Mouse (Mus musculus) heart, embryonic 13.5 days (tissue): ENCODE measurements at regions not wholly inside any gene's neighbourhood (a gene's known extent, or its start where the extent isn't known, plus 50 kb on each side); places are given as distances from the start of the nearest gene placed in this dataset.

ENCODE experiments used
- ATAC-seq: fragments of 200-750 bp; cut with Nextera tagmentation; 2 replicates; pipeline ENCODE4 v1.8.0; 2017; ENCODE audit warnings: moderate TSS enrichment; ENCODE audit not compliant: insufficient number of reproducible peaks, low FRiP score, low TSS enrichment; ENCODE audit errors: extremely low read depth
- H3K27ac ChIP-seq: fragments of 300-500 bp; sonication (generic); replicated peaks from 2 replicates; pipeline ENCODE4 v1.5.1; 2015; ENCODE audit warnings: moderate library complexity, mild to moderate bottlenecking, inconsistent platforms
- H3K27me3 ChIP-seq: fragments of 300-500 bp; sonication (generic); replicated peaks from 2 replicates; pipeline ENCODE4 v1.6.1; 2015; ENCODE audit warnings: mild to moderate bottlenecking, inconsistent platforms
- H3K36me3 ChIP-seq: fragments of 300-500 bp; sonication (generic); 2 replicates; pipeline ENCODE4 v1.6.1; 2015; ENCODE audit warnings: mild to moderate bottlenecking, inconsistent platforms
- H3K4me1 ChIP-seq: fragments of 300-500 bp; sonication (generic); 2 replicates; pipeline ENCODE4 v1.6.1; 2015; ENCODE audit warnings: inconsistent platforms
- H3K4me2 ChIP-seq: fragments of 300-500 bp; sonication (generic); 2 replicates; pipeline ENCODE4 v1.6.1; 2015; ENCODE audit warnings: inconsistent platforms, mild to moderate bottlenecking, moderate library complexity
- H3K4me3 ChIP-seq: fragments of 300-500 bp; sonication (generic); 2 replicates; pipeline ENCODE4 v1.5.1; 2015; ENCODE audit warnings: moderate library complexity, mild to moderate bottlenecking, inconsistent platforms
- H3K9ac ChIP-seq: fragments of 300-500 bp; sonication (generic); 2 replicates; pipeline ENCODE4 v1.6.1; 2015; ENCODE audit warnings: inconsistent platforms, mild to moderate bottlenecking, moderate library complexity
- H3K9me3 ChIP-seq: fragments of 300-500 bp; sonication (generic); 2 replicates; pipeline ENCODE4 v1.6.1; 2016; ENCODE audit warnings: inconsistent platforms
- WGBS: fragments of 180-500 bp; shearing (Covaris S2); methylation state at CpG from one replicate; pipeline ENCODE4 v1.1.7; 2015; ENCODE audit warnings: mixed read lengths; 5-methylcytosine and 5-hydroxymethylcytosine counted together

DNA sequence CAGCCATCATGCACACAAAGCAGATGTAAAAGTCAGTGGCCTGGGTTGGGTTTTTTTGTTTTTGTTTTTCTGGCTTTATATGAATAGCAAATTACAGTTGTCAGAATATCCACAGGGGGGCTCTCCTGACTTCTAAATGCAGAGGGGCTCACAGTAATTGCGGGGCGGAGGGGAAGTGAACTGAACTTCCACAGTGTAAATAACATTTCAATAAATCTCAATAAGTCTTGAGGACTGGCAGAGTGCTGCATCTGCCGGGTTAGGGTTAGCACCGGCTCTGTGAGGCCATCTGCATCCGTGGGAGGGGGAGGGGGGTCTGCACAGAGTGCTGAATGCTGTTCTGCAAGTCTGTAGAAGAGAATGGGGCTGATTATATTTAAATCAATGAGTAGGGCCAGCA, 50.3 kb upstream of the Arl4c start:
- peaks cover 13% of the 10 kb centered on the region; the same call in 1 of the 2 replicates for H3K27me3 ChIP-seq
- 12% methylated on average over 5 of the region's 5 CpGs for WGBS
- peaks cover 5% of the 10 kb centered on the region for H3K4me1 ChIP-seq
- no peaks in the 10 kb centered on the region for H3K36me3 ChIP-seq
- H3K4me2 ChIP-seq = no peak overlapping the region
- no peak for ATAC-seq
- H3K27ac ChIP-seq = no peak overlapping the region
- no peak overlapping the region for H3K9ac ChIP-seq
- H3K4me3 ChIP-seq = no peak overlapping the region
- no peaks in the 10 kb centered on the region for H3K9me3 ChIP-seq

DNA sequence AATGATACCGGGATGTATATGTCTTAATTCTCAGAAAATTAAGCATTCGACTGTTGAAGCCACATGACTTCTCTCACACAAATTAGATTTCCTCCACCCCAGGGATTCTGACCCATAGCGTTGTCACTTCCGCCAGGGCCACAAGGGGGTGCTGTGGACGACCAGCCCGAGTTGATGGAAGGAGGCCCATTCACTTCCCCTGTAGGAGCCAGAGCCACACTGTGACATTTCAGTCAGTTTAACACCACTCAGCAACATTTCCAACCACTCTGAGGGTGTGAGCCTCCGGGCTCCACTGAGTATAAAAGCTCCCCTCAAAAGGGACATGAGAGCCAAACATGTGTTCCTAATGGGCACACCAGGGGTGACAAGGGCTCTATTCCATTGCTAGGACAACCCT, 54.6 kb upstream of the Arl4c start:
- Histone ChIP-seq H3K9me3 (no peaks in the 10 kb centered on the region), H3K36me3 (no peaks in the 10 kb centered on the region), H3K27ac (no peak overlapping the region), H3K4me3 (no peak overlapping the region), H3K4me2 (no peak overlapping the region), H3K9ac (no peak overlapping the region), H3K27me3 (peaks cover 15% of the 10 kb centered on the region; the same call in 1 of the 2 replicates), H3K4me1 (peaks cover 25% of the 10 kb centered on the region)
- 73% methylated on average over 7 of the region's 7 CpGs for WGBS
- ATAC-seq = no peak

DNA sequence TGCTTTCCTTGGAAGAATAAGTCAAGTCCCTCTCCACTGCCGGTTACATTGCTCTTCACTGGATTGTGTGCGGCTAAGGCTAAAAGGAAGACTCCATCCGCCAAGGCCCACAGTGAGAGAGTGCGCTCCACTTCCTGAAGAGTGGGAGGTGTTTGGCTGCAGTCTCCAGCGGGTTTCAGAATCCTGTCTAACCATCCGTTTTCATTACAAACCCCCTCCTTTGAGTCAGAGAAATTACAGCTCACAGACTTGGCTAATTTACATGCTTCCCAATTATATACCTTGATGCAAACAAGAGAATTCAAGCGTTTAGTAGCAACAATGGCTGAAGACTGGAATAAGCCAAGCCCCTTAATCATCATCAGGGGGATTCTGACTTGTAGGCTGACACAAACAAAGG, 55.1 kb upstream of the Arl4c start:
- Histone ChIP-seq H3K4me3 (no peak overlapping the region), H3K27ac (no peak overlapping the region), H3K36me3 (no peaks in the 10 kb centered on the region), H3K9me3 (no peaks in the 10 kb centered on the region), H3K9ac (no peak overlapping the region), H3K27me3 (peaks cover 15% of the 10 kb centered on the region; the same call in 1 of the 2 replicates), H3K4me2 (no peak overlapping the region), H3K4me1 (peaks cover 25% of the 10 kb centered on the region)
- ATAC-seq = no peak
- WGBS = 64% methylated on average over 7 of the region's 7 CpGs

DNA sequence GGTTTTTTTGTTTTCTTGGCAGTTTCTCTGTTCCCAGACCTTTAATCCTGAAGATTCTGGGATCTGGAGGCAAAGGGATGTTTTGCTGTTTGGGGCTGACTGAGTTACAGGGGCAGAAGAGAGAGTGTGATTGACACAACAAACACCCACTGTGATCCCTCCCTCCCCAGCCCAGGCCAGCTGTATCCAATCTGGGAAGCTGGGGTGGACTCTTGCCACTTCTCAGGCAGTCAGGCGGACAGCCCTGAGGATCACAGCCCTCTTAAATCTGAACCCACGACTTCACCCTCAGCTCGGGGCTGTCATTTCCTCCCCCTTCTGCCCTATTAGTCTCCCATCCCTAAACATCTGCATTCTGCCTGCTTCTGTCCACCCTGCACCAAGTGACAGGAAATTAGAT, 55.7 kb upstream of the Arl4c start:
- H3K4me2 ChIP-seq = no peak overlapping the region
- H3K9ac ChIP-seq = no peak overlapping the region
- no peak for ATAC-seq
- WGBS = 17% methylated on average over 3 of the region's 3 CpGs
- H3K4me3 ChIP-seq = no peak overlapping the region
- no peaks in the 10 kb centered on the region for H3K9me3 ChIP-seq
- H3K27me3 ChIP-seq = peaks cover 15% of the 10 kb centered on the region; the same call in 1 of the 2 replicates
- H3K4me1 ChIP-seq = peaks cover 25% of the 10 kb centered on the region
- no peaks in the 10 kb centered on the region for H3K36me3 ChIP-seq
- H3K27ac ChIP-seq = peak overlapping the region; percentile 8; the same call in 1 of the 2 replicates

DNA sequence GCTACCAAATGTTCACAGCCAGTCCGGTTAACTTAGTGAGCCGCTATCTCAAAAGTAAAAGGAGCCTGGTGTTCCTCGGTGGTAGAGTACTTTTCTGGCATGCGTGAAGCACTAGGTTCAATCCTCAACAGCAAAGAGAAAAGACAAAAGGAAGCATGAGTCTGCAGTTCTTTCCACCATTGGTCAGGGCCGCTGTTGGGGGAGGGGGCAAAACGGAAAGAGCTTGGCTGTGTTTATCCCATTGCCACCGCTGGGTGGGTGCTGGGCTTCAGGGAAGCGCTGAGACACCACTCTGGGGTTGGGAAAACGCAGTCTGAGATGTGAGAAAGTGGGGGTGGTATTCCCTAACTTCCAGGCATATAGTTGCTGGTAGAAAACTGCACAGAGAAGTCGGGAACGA, 58.6 kb upstream of the Arl4c start:
- Histone ChIP-seq H3K9me3 (no peaks in the 10 kb centered on the region), H3K4me2 (no peak overlapping the region), H3K4me3 (no peak overlapping the region), H3K36me3 (no peaks in the 10 kb centered on the region), H3K27me3 (0 out of 2 replicates have a peak, but pooled peaks cover 4% of the 10 kb centered on the region), H3K9ac (no peak overlapping the region), H3K27ac (no peak overlapping the region), H3K4me1 (peaks cover 25% of the 10 kb centered on the region)
- WGBS = 49% methylated on average over 11 of the region's 11 CpGs
- ATAC-seq = no peak

DNA sequence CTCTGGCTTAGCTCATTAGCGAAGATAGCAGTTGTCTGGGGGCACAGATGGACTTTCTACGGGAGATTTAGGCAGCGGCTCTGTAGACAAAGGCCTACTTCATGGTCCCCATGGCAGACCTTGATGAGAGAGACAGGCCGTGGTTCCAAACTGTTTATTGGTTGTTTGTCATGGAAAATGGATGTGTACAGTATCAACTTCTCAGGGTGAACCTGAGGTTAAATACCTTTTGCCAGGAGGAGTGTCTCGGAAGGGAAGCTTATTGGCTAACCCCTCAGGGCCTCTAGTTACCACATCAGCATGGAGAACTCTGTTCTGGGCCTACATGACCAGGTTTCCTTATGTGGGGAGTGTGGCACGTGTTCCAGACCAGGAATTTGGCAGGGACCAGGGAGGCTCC, 59.1 kb upstream of the Arl4c start:
- no peak overlapping the region for H3K27ac ChIP-seq
- H3K4me3 ChIP-seq = no peak overlapping the region
- no peaks in the 10 kb centered on the region for H3K36me3 ChIP-seq
- H3K9ac ChIP-seq = no peak overlapping the region
- 0 out of 2 replicates have a peak, but pooled peaks cover 4% of the 10 kb centered on the region for H3K27me3 ChIP-seq
- no peak for ATAC-seq
- peaks cover 25% of the 10 kb centered on the region for H3K4me1 ChIP-seq
- no peak overlapping the region for H3K4me2 ChIP-seq
- no peaks in the 10 kb centered on the region for H3K9me3 ChIP-seq
- WGBS = 74% methylated on average over 6 of the region's 6 CpGs

DNA sequence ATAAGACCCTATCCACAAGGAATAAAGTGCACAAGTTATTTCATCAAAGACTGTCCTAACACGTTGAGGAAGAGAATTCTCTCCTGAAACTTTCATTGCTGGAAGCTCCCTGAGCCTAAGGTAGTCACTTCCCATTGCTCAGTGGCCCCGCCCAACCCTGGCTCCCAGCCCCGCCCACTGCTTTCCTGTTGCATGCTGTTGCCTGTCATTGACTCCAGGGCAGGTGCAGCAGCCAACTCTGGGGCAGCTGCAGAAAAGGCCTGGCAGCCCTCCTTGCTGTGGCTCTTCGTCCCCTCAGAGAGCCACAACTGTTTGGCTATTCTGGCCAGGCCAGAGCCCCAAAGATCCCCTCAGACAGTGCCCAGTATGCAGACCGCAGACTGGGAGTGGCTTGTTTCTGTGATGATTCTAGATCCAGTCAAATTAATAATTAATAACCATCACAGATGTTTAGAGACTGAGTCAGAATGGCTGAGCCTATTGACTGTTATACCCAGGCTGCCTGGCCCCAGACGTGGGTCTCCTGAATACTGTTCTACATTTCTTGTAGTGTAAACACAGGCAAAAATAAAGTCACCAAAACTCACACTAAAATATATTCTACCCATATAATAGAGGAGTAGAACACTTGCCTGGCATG, 61.8 kb upstream of the Arl4c start:
- no peaks in the 10 kb centered on the region for H3K9me3 ChIP-seq
- H3K27ac ChIP-seq = no peak overlapping the region
- H3K4me1 ChIP-seq = peaks cover 5% of the 10 kb centered on the region
- no peak overlapping the region for H3K9ac ChIP-seq
- no peaks in the 10 kb centered on the region for H3K36me3 ChIP-seq
- no peak for ATAC-seq
- 0 out of 2 replicates have a peak, but pooled peaks cover 4% of the 10 kb centered on the region for H3K27me3 ChIP-seq
- no peak overlapping the region for H3K4me2 ChIP-seq
- H3K4me3 ChIP-seq = no peak overlapping the region
- WGBS = 61% methylated on average over 6 of the region's 6 CpGs

DNA sequence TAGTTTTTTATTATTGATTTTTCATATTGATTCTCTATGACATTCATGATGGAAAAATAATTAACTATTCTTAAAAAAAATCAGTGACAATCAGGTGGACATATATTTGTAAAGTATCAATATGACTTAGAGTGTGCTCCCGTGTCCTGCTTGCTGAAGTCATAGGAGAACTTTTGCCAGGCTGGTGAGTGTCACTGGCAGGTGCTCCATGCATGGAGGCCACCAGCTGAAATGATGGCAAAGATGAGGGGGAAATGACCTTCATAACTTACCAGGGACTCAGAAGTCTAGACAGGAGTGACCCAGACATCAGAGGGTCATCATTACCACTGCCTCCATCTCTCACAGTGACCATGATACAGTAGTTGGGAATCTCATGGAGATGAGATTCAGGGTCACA, 62.5 kb upstream of the Arl4c start:
- Histone ChIP-seq H3K9me3 (no peaks in the 10 kb centered on the region), H3K9ac (no peak overlapping the region), H3K4me1 (no peaks in the 10 kb centered on the region), H3K36me3 (no peaks in the 10 kb centered on the region), H3K4me2 (no peak overlapping the region), H3K27me3 (0 out of 2 replicates have a peak, but pooled peaks cover 4% of the 10 kb centered on the region), H3K27ac (no peak overlapping the region), H3K4me3 (no peak overlapping the region)
- ATAC-seq = no peak
- 84% methylated on average over 1 of the region's 1 CpGs for WGBS

DNA sequence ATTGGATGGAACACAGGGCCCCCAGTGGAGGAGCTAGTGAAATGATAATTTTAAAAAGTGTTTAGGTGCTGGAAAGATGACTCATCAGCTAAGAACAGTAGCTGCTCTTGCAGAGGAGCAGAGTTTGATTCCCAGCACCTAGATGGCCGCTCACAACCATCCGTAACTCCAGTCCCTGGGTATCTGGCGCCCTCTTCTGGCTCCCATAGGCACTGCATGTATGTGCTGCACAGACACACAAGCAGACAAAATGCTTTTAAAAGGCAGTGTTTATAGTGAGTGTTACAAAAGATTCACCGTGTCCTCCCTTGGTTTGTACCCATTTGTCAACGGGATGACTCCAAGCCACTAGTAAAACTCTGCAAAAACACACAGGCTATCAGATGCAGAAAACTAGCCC, 75.0 kb upstream of the Arl4c start:
- Histone ChIP-seq H3K9me3 (no peaks in the 10 kb centered on the region), H3K36me3 (no peaks in the 10 kb centered on the region), H3K4me1 (no peaks in the 10 kb centered on the region), H3K9ac (no peak overlapping the region), H3K4me2 (no peak overlapping the region), H3K27ac (no peak overlapping the region), H3K4me3 (no peak overlapping the region), H3K27me3 (no peaks in the 10 kb centered on the region)
- WGBS = 83% methylated on average over 5 of the region's 5 CpGs
- ATAC-seq = no peak

DNA sequence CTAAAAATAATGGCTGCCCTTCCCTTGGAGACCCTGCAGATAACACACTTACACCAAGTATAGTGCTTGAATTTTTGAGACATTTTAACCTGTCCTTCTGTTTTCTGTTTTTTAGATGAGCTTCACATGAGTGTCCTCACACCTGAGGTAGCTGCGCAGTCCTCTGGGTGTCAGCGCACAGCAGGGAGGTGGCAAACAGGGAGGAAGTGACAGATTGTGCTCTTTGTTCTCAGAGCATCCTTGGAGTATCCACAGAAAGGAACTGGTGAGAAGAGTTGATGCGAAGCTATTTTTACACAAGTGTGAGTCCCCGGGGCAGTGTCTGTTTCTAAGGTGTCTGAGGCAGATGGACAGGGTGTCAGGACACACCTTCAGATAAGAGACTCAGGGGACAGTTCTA, 78.2 kb upstream of the Arl4c start:
- Histone ChIP-seq H3K27ac (no peak overlapping the region), H3K4me2 (no peak overlapping the region), H3K9ac (no peak overlapping the region), H3K27me3 (no peaks in the 10 kb centered on the region), H3K4me1 (peaks cover 4% of the 10 kb centered on the region), H3K9me3 (no peaks in the 10 kb centered on the region), H3K4me3 (no peak overlapping the region), H3K36me3 (no peaks in the 10 kb centered on the region)
- no peak for ATAC-seq
- 52% methylated on average over 4 of the region's 4 CpGs for WGBS

DNA sequence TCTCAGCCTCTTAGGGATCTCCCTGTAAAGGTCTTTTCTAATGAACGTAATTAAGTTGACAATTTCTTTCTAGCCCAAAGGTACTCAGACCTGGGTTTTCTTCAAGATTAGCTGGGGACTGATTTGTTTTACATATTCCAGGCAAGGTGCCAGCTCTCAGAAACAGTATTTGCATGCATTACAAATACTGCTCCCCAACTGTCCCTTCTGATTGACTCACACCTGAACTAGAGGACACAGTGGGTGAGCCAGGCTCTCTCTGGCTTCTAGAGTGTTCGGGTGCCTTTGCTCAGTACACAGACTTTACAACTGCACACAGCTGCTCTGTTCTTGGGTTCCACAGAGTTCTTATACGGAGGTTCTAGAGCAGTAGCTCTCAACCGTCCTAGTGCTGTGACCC, 81.1 kb upstream of the Arl4c start:
- H3K36me3 ChIP-seq = no peaks in the 10 kb centered on the region
- H3K4me2 ChIP-seq = no peak overlapping the region
- peaks cover 4% of the 10 kb centered on the region; the same call in 1 of the 2 replicates for H3K9me3 ChIP-seq
- ATAC-seq = no peak
- 84% methylated on average over 4 of the region's 4 CpGs for WGBS
- H3K4me1 ChIP-seq = peaks cover 11% of the 10 kb centered on the region
- H3K9ac ChIP-seq = no peak overlapping the region
- no peak overlapping the region for H3K27ac ChIP-seq
- no peak overlapping the region for H3K4me3 ChIP-seq
- H3K27me3 ChIP-seq = no peaks in the 10 kb centered on the region

DNA sequence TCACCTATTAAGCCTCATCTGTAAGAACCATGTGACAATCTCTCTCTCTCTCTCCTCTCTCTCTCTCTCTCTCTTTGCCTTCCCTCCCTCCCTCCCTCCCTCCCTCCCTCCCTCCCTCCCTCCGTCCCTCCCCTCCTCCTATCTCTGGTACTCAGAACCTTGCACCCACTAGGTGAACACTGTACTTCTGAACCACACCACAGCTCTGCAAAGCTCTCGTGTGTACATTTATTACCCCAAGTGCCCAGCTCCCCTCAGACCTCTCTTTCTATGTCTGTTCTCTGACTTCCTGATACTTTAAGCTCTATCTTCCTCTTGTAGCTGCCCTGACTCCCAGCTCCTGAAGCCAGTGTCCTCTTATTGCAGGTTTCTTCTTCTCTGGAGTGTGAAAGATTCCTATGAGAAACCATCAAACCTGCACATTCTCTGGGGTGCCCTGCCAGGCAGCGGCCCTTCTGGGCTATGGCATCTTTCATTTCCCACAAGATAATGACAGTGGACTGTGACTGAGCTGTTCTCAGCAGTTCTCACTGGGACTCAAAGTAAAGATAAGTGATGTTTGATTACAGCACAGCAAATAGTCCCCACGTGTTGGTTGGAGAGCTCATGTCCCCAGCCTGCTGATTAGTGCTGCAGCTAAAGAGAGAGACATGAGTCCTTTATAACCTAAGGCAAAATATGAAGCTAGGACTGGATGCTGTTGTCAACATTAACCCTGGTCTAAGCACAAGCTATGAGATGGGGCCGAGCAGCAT, 83.0 kb upstream of the Arl4c start:
- Histone ChIP-seq H3K27ac (no peak overlapping the region), H3K4me2 (no peak overlapping the region), H3K4me3 (no peak overlapping the region), H3K36me3 (no peaks in the 10 kb centered on the region), H3K9me3 (peaks cover 4% of the 10 kb centered on the region; the same call in 1 of the 2 replicates), H3K27me3 (no peaks in the 10 kb centered on the region), H3K4me1 (peaks cover 11% of the 10 kb centered on the region), H3K9ac (no peak overlapping the region)
- ATAC-seq = no peak
- WGBS = 26% methylated on average over 4 of the region's 5 CpGs
